Mouse (Mus musculus): ENCODE measurements around the gene 4930432M17Rik.

The 4930432M17Rik gene

GRCm38 (mm10) chr3:121670462-121670861, at the start of gene 4930432M17Rik:
4930432M17Rik (plus strand) TSS chr3:121670762.
- no peak for DNase-seq

GRCm38 (mm10) chr3:121625662-121626061, 44.9 kb upstream of the 4930432M17Rik start:
- DNase-seq = no peak

GRCm38 (mm10) chr3:121626273-121626672, 44.3 kb upstream of the 4930432M17Rik start:
- DNase-seq = no peak

GRCm38 (mm10) chr3:121628245-121628644, 42.3 kb upstream of the 4930432M17Rik start:
- no peak for DNase-seq

GRCm38 (mm10) chr3:121630626-121631025, 39.9 kb upstream of the 4930432M17Rik start:
- DNase-seq = no peak

- DNase-seq = no peak
These were observed 35.6 kb upstream of the 4930432M17Rik start for GRCm38 (mm10) chr3:121634963-121635362.

- DNase-seq = no peak
These were observed 35.1 kb upstream of the 4930432M17Rik start for GRCm38 (mm10) chr3:121635505-121635904.

- DNase-seq = no peak
These were observed 34.2 kb upstream of the 4930432M17Rik start for GRCm38 (mm10) chr3:121636315-121636714.

- no peak for DNase-seq
These were observed 33.8 kb upstream of the 4930432M17Rik start for GRCm38 (mm10) chr3:121636748-121637147.

GRCm38 (mm10) chr3:121637792-121638191, 32.8 kb upstream of the 4930432M17Rik start:
- DNase-seq = no peak

GRCm38 (mm10) chr3:121638241-121638640, 32.3 kb upstream of the 4930432M17Rik start:
- no peak for DNase-seq

- no peak for DNase-seq
These were observed 30.0 kb upstream of the 4930432M17Rik start for GRCm38 (mm10) chr3:121640611-121641010.

GRCm38 (mm10) chr3:121643236-121643635, 27.3 kb upstream of the 4930432M17Rik start:
- no peak for DNase-seq

GRCm38 (mm10) chr3:121645447-121645846, 25.1 kb upstream of the 4930432M17Rik start:
- DNase-seq = no peak

GRCm38 (mm10) chr3:121646364-121647048, 24.1 kb upstream of the 4930432M17Rik start:
- DNase-seq = no peak

GRCm38 (mm10) chr3:121648238-121648778, 22.3 kb upstream of the 4930432M17Rik start:
- no peak for DNase-seq

GRCm38 (mm10) chr3:121650052-121650671, 20.4 kb upstream of the 4930432M17Rik start:
- no peak for DNase-seq

- DNase-seq = no peak
These were observed 18.9 kb upstream of the 4930432M17Rik start for GRCm38 (mm10) chr3:121651710-121652109.

- no peak for DNase-seq
These were observed 18.4 kb upstream of the 4930432M17Rik start for GRCm38 (mm10) chr3:121652186-121652585.

GRCm38 (mm10) chr3:121656922-121657321, 13.6 kb upstream of the 4930432M17Rik start:
- DNase-seq = no peak

- no peak for DNase-seq
These were observed 7.7 kb upstream of the 4930432M17Rik start for GRCm38 (mm10) chr3:121662705-121663469.

- DNase-seq = no peak
These were observed 7.1 kb upstream of the 4930432M17Rik start for GRCm38 (mm10) chr3:121663470-121663847.

GRCm38 (mm10) chr3:121672135-121672790, 1.7 kb downstream of the 4930432M17Rik start:
- DNase-seq = no peak

Measured in spleen, adult 18-20 months (tissue).